Mouse (Mus musculus) midbrain, postnatal 0 days (tissue): ENCODE measurements at regions not wholly inside any gene's neighbourhood (a gene's known extent, or its start where the extent isn't known, plus 50 kb on each side); places are given as distances from the start of the nearest gene placed in this dataset.

Experiments
- ATAC-seq: fragments of 200-750 bp; cut with Nextera tagmentation; 2 replicates; pipeline ENCODE4 v1.8.0; 2017; ENCODE audit warnings: moderate number of reproducible peaks, mild to moderate bottlenecking, moderate TSS enrichment, moderate library complexity; ENCODE audit not compliant: low FRiP score
- DNase-seq: peaks from one replicate; pipeline ENCODE4 v3.0.0-alpha.2; 2015; ENCODE audit warnings: low spot score
- H3K27ac ChIP-seq: fragments of 300-500 bp; sonication (generic); 2 replicates; pipeline ENCODE4 v1.5.1; 2014; ENCODE audit warnings: low read depth, mild to moderate bottlenecking, low read length, mixed read lengths
- H3K27me3 ChIP-seq: fragments of 300-500 bp; sonication (generic); 2 replicates; pipeline ENCODE4 v1.6.1; 2014; ENCODE audit warnings: low read length, control low read depth, mixed read lengths; ENCODE audit not compliant: insufficient read depth
- H3K36me3 ChIP-seq: fragments of 300-500 bp; sonication (generic); 2 replicates; pipeline ENCODE4 v1.6.1; 2014; ENCODE audit warnings: low read length, control low read depth, mixed read lengths; ENCODE audit not compliant: insufficient read depth
- H3K4me1 ChIP-seq: fragments of 300-500 bp; sonication (generic); 2 replicates; pipeline ENCODE4 v1.6.1; 2014; ENCODE audit warnings: mild to moderate bottlenecking, control low read depth, antibody characterized with exemption, low read length, mixed read lengths; ENCODE audit not compliant: insufficient read depth
- H3K4me2 ChIP-seq: fragments of 300-500 bp; sonication (generic); 2 replicates; pipeline ENCODE4 v1.6.1; 2014; ENCODE audit warnings: low read depth, mild to moderate bottlenecking, low read length, mixed read lengths; ENCODE audit not compliant: poor library complexity, severe bottlenecking
- H3K4me3 ChIP-seq: fragments of 300-500 bp; sonication (generic); 2 replicates; pipeline ENCODE4 v1.5.1; 2014; ENCODE audit warnings: low read depth, mild to moderate bottlenecking, low read length, moderate library complexity
- H3K9ac ChIP-seq: fragments of 300-500 bp; sonication (generic); replicated peaks from 2 replicates; pipeline ENCODE4 v1.6.1; 2014; ENCODE audit warnings: mild to moderate bottlenecking, low read length, moderate library complexity, mixed read lengths; ENCODE audit not compliant: poor library complexity, severe bottlenecking
- H3K9me3 ChIP-seq: fragments of 300-500 bp; sonication (generic); 2 replicates; pipeline ENCODE4 v1.6.1; 2016; ENCODE audit warnings: low read length, control low read depth
- CTCF ChIP-seq: IDR thresholded peaks from 2 replicates; pipeline ENCODE4 v1.5.1; 2016; ENCODE audit warnings: antibody characterized with exemption, mild to moderate bottlenecking
- WGBS: fragments of 180-500 bp; shearing (Covaris S2); extraction: QIAGEN DNeasy Blood & Tissue Kit; methylation state at CpG from one replicate; pipeline ENCODE4 v1.1.7; 2014; 5-methylcytosine and 5-hydroxymethylcytosine counted together

- H3K27ac ChIP-seq, result no peak overlapping the region
- no peaks in the 10 kb centered on the region for H3K9me3 ChIP-seq
- ATAC-seq, result no peak
- peaks cover 3% of the 10 kb centered on the region; the same call in 1 of the 2 replicates for H3K36me3 ChIP-seq
- H3K9ac ChIP-seq, result no peak overlapping the region
- peak; percentile 50 for DNase-seq
- H3K4me1 ChIP-seq, result no peaks in the 10 kb centered on the region
- H3K27me3 ChIP-seq, result no peaks in the 10 kb centered on the region
- no peak overlapping the region for H3K4me3 ChIP-seq
- no peak for TF ChIP-seq CTCF
- H3K4me2 ChIP-seq, result peak overlapping the region; percentile 28
- 30% methylated on average over 6 of the region's 6 CpGs for WGBS
Measured at GRCm38 (mm10) chrX:61119499-61119898, 65.9 kb downstream of the Cdr1 start.

DNA sequence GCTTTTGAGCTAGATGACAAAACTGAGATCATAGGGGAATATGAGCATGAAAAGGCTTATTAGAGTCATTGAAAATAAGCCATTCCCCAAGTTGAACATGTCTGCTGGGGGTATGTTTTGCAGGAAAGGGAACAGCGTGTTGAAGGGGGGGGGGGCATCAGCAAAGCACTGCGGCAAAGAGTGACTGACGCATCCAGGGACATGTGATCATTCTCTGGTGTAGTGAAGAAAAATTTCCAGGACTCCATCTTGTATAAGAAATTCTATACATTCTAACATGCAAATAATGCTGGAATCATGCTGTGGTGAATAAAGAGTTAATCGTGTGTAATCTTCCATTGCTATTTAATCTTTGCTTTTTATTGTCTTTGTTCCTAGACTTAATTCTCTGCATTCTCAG lies 68.0 kb downstream of the Cdr1 start:
- TF ChIP-seq CTCF, result no peak
- 0 out of 2 replicates have a peak overlapping the region, but pooled peaks have one; percentile 37 for H3K9ac ChIP-seq
- DNase-seq, result peak; percentile 71
- no peak overlapping the region for H3K4me2 ChIP-seq
- H3K9me3 ChIP-seq, result no peaks in the 10 kb centered on the region
- peak; percentile 63 for ATAC-seq
- WGBS, result 62% methylated on average over 4 of the region's 4 CpGs
- H3K27me3 ChIP-seq, result no peaks in the 10 kb centered on the region
- peak overlapping the region; percentile 42 for H3K4me3 ChIP-seq
- no peaks in the 10 kb centered on the region for H3K4me1 ChIP-seq
- peaks cover 2% of the 10 kb centered on the region; the same call in 1 of the 2 replicates for H3K36me3 ChIP-seq
- H3K27ac ChIP-seq, result 0 out of 2 replicates have a peak overlapping the region, but pooled peaks have one; percentile 26

- Histone ChIP-seq H3K4me2 (peak overlapping the region; percentile 34), H3K9ac (peak overlapping the region; percentile 37; the same call in 1 of the 2 replicates), H3K36me3 (no peaks in the 10 kb centered on the region), H3K9me3 (no peaks in the 10 kb centered on the region), H3K4me3 (peak overlapping the region; percentile 42), H3K27ac (peak overlapping the region; percentile 70), H3K4me1 (no peaks in the 10 kb centered on the region), H3K27me3 (no peaks in the 10 kb centered on the region)
- ATAC-seq (peak; percentile 67; the same call in 1 of the 2 replicates), DNase-seq (peak; percentile 69)
- no peak for TF ChIP-seq CTCF
- WGBS, result 25% methylated on average over 10 of the region's 10 CpGs
Measured at GRCm38 (mm10) chrX:61116010-61116447, 69.3 kb downstream of the Cdr1 start.
